Mouse (Mus musculus) CH12F3 (cell line): ENCODE data around the gene Phospho2.

ENCODE experiments used
- in situ Hi-C: fragments of 300-500 bp; cut with MboI; formaldehyde crosslinking; loops from 2 replicates; pipeline ENCODE4 v1.14.3; 2020; ENCODE audit warnings: low sequenced_read_pairs

The Phospho2 gene

GRCm38 (mm10) chr2:69823129-69823677 is 33.8 kb downstream of the Phospho2 start:
- in situ Hi-C loops: no loop called here

- in situ Hi-C loops: no loop called here
Measured at GRCm38 (mm10) chr2:69825898-69826297, 36.5 kb downstream of the Phospho2 start.

- in situ Hi-C loops: no loop called here
Measured at GRCm38 (mm10) chr2:69826380-69826779, 37.0 kb downstream of the Phospho2 start.

GRCm38 (mm10) chr2:69828031-69828430 is 38.6 kb downstream of the Phospho2 start:
- in situ Hi-C loops: no loop called here

- in situ Hi-C loops: no loop called here
Measured at GRCm38 (mm10) chr2:69829680-69830079, 40.3 kb downstream of the Phospho2 start.

GRCm38 (mm10) chr2:69830116-69830515 is 40.7 kb downstream of the Phospho2 start:
- in situ Hi-C loops: no loop called here

- in situ Hi-C loops: no loop called here
Measured at GRCm38 (mm10) chr2:69837244-69837967, 48.0 kb downstream of the Phospho2 start.

- in situ Hi-C loops: no loop called here
Measured at GRCm38 (mm10) chr2:69837996-69838395, 48.6 kb downstream of the Phospho2 start.

GRCm38 (mm10) chr2:69838707-69839106 is 49.3 kb downstream of the Phospho2 start:
- in situ Hi-C loops: no loop called here

- in situ Hi-C loops: no loop called here
Measured at GRCm38 (mm10) chr2:69840261-69840660, 50.8 kb downstream of the Phospho2 start.

GRCm38 (mm10) chr2:69849215-69849614 is 59.8 kb downstream of the Phospho2 start:
- in situ Hi-C loops: no loop called here
